Mouse (Mus musculus) stomach, embryonic 14.5 days (tissue): ENCODE results near the gene Cct8. TPM values are rescaled to one million over a fixed set of nuclear protein-coding genes. Genes with fewer than 3 reads are reported as not detected.

Experiments
- polyA plus RNA-seq: library from polyadenylated mRNA; unstranded; fragments of >200 nt; fragmentation: Nextera tagmentation; extraction: Ambion mirVana; gene quantifications from 2 replicates; pipeline ENCODE4 v1.2.1, GENCODE M21; 2014

Cct8 gene
- polyA plus RNA-seq, 1 experiment from 2014 or later = 396 TPM

Other genes with a start within 250 kb of the Cct8 start
- gene N6amt1, start 141.7 kb downstream of the Cct8 start, polyA plus RNA-seq = 26.7 and 29.6 TPM in 2 replicates
- gene Ltn1, start 63.3 kb downstream of the Cct8 start, polyA plus RNA-seq = 34.9 and 37.7 TPM in 2 replicates
- gene Rwdd2b, start 55.3 kb downstream of the Cct8 start, polyA plus RNA-seq = 11.0 TPM in 2 replicates
- 44.5 and 53.5 TPM in 2 replicates for gene Usp16, start 41.2 kb downstream of the Cct8 start, polyA plus RNA-seq
- gene Map3k7cl, start 57.5 kb upstream of the Cct8 start, polyA plus RNA-seq = 0.39 and 0.66 TPM in 2 replicates
- 15.3 and 16.2 TPM in 2 replicates for gene Bach1, start 203.1 kb upstream of the Cct8 start, polyA plus RNA-seq